Mouse (Mus musculus) kidney, embryonic 16.5 days (tissue): ENCODE measurements around the gene Igdcc3. TPM values are rescaled to one million over a fixed set of nuclear protein-coding genes. Genes with fewer than 3 reads are reported as not detected.

ENCODE experiments used
- ATAC-seq: fragments of 200-750 bp; cut with Nextera tagmentation; 2 replicates; pipeline ENCODE4 v1.8.0; 2017; ENCODE audit warnings: moderate TSS enrichment; ENCODE audit not compliant: low FRiP score, low TSS enrichment
- H3K27ac ChIP-seq: fragments of 300-500 bp; sonication (generic); 2 replicates; pipeline ENCODE4 v1.5.1; 2014; ENCODE audit warnings: low read length
- H3K27me3 ChIP-seq: fragments of 300-500 bp; sonication (generic); 2 replicates; pipeline ENCODE4 v1.6.1; 2014; ENCODE audit warnings: low read length, control low read depth, mixed read lengths; ENCODE audit not compliant: insufficient read depth
- H3K36me3 ChIP-seq: fragments of 300-500 bp; sonication (generic); 2 replicates; pipeline ENCODE4 v1.6.1; 2014; ENCODE audit warnings: low read length, control low read depth, mixed read lengths; ENCODE audit not compliant: insufficient read depth
- H3K4me1 ChIP-seq: fragments of 300-500 bp; sonication (generic); 2 replicates; pipeline ENCODE4 v1.6.1; 2014; ENCODE audit warnings: low read length, control low read depth, mixed read lengths; ENCODE audit not compliant: insufficient read depth
- H3K4me2 ChIP-seq: fragments of 300-500 bp; sonication (generic); replicated peaks from 2 replicates; pipeline ENCODE4 v1.6.1; 2014; ENCODE audit warnings: low read depth, low read length
- H3K4me3 ChIP-seq: fragments of 300-500 bp; sonication (generic); 2 replicates; pipeline ENCODE4 v1.5.1; 2014; ENCODE audit warnings: mild to moderate bottlenecking, low read length
- H3K9ac ChIP-seq: fragments of 300-500 bp; sonication (generic); replicated peaks from 2 replicates; pipeline ENCODE4 v1.6.1; 2014; ENCODE audit warnings: low read length
- H3K9me3 ChIP-seq: fragments of 300-500 bp; sonication (generic); 2 replicates; pipeline ENCODE4 v1.6.1; 2016; ENCODE audit warnings: low read length, control low read depth
- WGBS: fragments of 180-500 bp; shearing (Covaris S2); extraction: QIAGEN DNeasy Blood & Tissue Kit; methylation state at CpG from one replicate; pipeline ENCODE4 v1.1.7; 2014; 5-methylcytosine and 5-hydroxymethylcytosine counted together
- polyA plus RNA-seq: library from polyadenylated mRNA; unstranded; fragments of >200 nt; fragmentation: Nextera tagmentation; extraction: Ambion mirVana; gene quantifications from 2 replicates; pipeline ENCODE4 v1.2.1, GENCODE M21; 2015

Gene Igdcc3
- polyA plus RNA-seq, 1 experiment from 2014 or later: 3.2 TPM

DNA sequence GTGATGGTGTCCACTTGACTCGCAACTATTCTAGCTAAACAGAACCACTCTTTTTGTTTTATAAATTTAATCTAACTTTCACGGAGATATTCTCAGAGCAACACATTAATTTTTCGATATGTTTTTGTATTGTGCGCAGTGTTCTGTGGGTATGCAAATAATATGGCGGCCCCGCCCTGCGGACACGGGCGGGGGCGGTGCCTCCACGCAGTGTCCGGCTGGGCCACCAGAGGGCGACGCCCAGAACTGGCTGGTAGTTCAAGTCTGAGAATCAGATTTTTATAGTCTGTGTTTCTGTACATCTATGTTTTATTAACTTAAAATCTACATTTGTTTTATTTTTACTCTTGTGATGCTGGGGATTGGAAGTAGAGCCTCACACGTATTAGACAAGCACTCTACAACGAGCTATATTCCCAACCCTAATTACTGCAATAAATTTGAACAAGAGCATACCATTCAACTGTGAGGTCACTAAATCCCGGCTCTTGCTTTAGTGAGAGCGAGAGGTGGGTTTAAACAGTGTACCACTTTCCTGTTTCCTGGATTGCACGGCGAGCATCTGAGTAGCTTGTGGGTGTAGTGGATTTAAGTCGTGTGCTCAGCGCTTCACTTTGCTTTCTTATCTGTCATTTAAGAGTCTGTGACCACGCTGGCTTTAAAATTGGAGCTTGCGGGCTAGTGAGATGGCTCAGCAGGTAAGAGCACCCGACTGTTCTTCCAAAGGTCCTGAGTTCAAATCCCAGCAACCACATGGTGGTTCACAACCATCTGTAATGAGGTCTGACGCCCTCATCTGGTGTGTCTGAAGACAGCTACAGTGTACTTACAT is 56.0 kb downstream of the Igdcc3 start:
- Histone ChIP-seq H3K27me3 (no peaks in the 10 kb centered on the region), H3K4me3 (0 out of 2 replicates have a peak overlapping the region, but pooled peaks have one; percentile 13), H3K9me3 (no peaks in the 10 kb centered on the region), H3K9ac (peak overlapping the region; percentile 50; the same call in 1 of the 2 replicates), H3K4me2 (peak overlapping the region; percentile 39), H3K36me3 (no peaks in the 10 kb centered on the region), H3K27ac (peak overlapping the region; percentile 95), H3K4me1 (peaks cover 31% of the 10 kb centered on the region)
- peak; percentile 71 for ATAC-seq
- 13% methylated on average over 26 of the region's 26 CpGs for WGBS

DNA sequence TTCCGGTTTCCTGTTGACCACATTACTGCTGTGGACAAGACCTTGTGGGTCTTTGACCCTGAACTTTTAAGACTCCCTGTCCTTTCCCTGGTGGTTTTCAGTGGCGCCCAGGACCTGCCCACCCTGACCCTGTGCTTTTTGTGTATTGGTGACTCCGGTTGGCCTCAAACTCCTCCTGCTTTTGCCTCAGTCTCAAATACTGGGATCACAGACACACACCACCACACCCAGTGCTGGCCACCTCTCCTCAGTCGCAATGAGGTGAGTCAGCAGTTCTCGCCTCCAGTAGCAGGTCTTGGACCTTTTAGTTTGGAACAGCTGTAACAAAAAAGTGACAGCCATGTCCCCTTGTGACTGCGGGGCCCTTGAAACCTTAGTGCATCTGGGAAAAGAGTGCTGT is 56.8 kb downstream of the Igdcc3 start:
- H3K4me3 ChIP-seq: no peak overlapping the region
- peaks cover 25% of the 10 kb centered on the region for H3K4me1 ChIP-seq
- 79% methylated on average over 6 of the region's 6 CpGs for WGBS
- no peak overlapping the region for H3K4me2 ChIP-seq
- H3K27me3 ChIP-seq: no peaks in the 10 kb centered on the region
- no peaks in the 10 kb centered on the region for H3K36me3 ChIP-seq
- H3K9me3 ChIP-seq: no peaks in the 10 kb centered on the region
- H3K27ac ChIP-seq: no peak overlapping the region
- no peak for ATAC-seq
- H3K9ac ChIP-seq: no peak overlapping the region

DNA sequence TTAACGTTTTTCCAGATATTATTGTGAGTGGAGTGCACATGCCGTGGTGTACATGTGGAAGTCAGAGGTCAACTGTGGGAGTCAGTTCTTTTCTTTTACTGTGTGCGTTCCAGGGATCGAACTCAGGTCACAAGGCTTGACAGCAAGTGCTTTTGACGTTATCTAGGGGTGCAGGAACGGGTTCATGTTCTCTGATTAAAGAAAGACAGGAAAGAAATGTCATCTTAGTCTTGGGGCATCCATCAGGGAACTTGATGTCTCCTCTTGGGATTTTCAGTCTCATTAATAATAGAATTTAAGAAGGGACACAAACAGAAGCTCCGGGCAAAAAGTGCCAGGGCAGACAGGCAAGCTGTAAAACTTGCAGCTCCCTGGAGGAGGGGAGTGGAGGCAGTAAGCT is 58.7 kb downstream of the Igdcc3 start:
- Histone ChIP-seq H3K9me3 (no peaks in the 10 kb centered on the region), H3K4me2 (no peak overlapping the region), H3K4me3 (no peak overlapping the region), H3K36me3 (no peaks in the 10 kb centered on the region), H3K27me3 (no peaks in the 10 kb centered on the region), H3K4me1 (peaks cover 20% of the 10 kb centered on the region), H3K27ac (no peak overlapping the region), H3K9ac (0 out of 2 replicates have a peak overlapping the region, but pooled peaks have one; percentile 0)
- 17% methylated on average over 7 of the region's 7 CpGs for WGBS
- no peak for ATAC-seq

DNA sequence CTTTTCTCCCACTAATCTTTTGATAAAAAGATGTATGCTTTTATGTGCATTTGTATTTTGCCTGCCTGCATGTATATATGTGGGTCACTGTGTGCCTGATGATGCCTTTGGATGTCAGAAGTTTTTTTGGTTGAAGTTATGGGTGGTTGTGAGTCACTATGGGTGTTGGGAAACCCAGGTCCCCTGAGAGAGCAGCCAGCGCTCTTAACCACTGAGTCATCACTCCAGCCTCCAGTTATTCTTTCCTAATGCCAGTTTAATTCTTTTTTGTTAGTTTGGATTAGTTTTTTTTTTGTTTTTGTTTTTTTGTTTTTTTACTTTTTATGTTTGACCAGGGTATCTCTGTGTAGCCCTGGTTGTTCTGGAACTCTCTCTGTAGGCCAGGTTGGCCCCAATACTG is 59.6 kb downstream of the Igdcc3 start:
- H3K4me1 ChIP-seq: peaks cover 11% of the 10 kb centered on the region
- no peak overlapping the region for H3K4me2 ChIP-seq
- no peak overlapping the region for H3K9ac ChIP-seq
- no peak overlapping the region for H3K27ac ChIP-seq
- no peak overlapping the region for H3K4me3 ChIP-seq
- ATAC-seq: no peak
- H3K36me3 ChIP-seq: no peaks in the 10 kb centered on the region
- no peaks in the 10 kb centered on the region for H3K27me3 ChIP-seq
- no peaks in the 10 kb centered on the region for H3K9me3 ChIP-seq
- whole genome bisulfite sequencing: 73% methylated on average over 1 of the region's 1 CpGs

DNA sequence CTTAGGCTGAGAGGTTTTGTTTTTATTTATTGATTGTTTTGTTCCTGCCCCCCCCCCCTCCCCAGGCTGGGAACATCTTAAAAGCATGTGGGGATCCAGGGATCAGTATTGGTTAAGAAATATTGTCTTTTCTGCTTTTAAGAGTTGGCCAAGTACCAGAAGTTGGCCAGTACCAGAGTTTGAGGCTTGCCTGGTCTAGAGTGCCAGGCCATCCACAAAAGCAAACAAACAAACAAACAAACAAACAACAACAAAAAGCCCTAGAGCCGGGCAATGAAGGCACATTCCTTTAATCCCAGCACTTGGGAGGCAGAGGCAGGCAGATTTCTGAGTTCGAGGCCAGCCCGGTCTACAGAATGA is 60.0 kb downstream of the Igdcc3 start:
- H3K27me3 ChIP-seq: no peaks in the 10 kb centered on the region
- ATAC-seq: no peak
- 47% methylated on average over 3 of the region's 3 CpGs for WGBS
- H3K27ac ChIP-seq: peak overlapping the region; percentile 55
- H3K36me3 ChIP-seq: no peaks in the 10 kb centered on the region
- H3K9ac ChIP-seq: no peak overlapping the region
- H3K9me3 ChIP-seq: no peaks in the 10 kb centered on the region
- H3K4me2 ChIP-seq: no peak overlapping the region
- no peak overlapping the region for H3K4me3 ChIP-seq
- H3K4me1 ChIP-seq: peaks cover 7% of the 10 kb centered on the region

DNA sequence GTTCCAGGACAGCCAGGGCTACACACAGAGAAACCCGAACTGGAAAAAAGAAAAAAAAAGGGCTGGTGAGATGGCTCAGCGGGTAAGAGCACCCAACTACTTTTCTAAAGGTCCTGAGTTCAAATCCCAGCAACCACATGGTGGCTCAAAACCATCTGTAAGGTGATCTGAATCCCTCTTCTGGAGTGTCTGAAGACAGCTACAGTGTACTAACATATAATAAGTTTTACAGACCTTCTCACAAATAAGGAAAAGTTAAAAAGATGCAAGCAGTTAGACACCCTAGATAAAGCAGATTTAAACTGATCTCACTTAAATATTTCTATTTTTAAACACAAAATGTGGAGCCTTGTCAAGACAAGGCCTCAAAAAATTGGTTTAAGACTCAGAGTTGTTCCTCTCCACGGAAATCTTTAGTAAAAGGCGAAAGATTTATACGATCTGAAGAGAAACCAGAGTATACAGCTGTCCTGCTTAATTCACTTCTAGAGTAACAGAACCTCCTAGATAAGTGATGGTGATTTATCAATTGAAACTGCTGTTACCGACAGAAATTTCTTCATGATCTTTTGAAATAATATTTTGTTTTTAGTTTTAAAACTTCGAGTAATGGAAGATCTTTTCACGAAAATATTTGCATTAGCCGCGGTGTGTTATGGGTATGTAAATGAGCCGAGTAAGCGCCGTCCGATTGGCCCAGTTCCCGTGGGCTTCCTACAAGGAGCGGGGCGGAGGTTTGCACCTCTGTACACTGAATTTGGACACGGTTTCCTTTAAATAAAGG is 60.6 kb downstream of the Igdcc3 start:
- Histone ChIP-seq H3K27ac (peak overlapping the region; percentile 61), H3K4me3 (peak overlapping the region; percentile 51), H3K9me3 (no peaks in the 10 kb centered on the region), H3K4me1 (peaks cover 5% of the 10 kb centered on the region; the same call in 1 of the 2 replicates), H3K27me3 (no peaks in the 10 kb centered on the region), H3K36me3 (no peaks in the 10 kb centered on the region), H3K9ac (peak overlapping the region; percentile 76), H3K4me2 (peak overlapping the region; percentile 72)
- under 1% methylated on average over 18 of the region's 18 CpGs for WGBS
- ATAC-seq: peak; percentile 83

DNA sequence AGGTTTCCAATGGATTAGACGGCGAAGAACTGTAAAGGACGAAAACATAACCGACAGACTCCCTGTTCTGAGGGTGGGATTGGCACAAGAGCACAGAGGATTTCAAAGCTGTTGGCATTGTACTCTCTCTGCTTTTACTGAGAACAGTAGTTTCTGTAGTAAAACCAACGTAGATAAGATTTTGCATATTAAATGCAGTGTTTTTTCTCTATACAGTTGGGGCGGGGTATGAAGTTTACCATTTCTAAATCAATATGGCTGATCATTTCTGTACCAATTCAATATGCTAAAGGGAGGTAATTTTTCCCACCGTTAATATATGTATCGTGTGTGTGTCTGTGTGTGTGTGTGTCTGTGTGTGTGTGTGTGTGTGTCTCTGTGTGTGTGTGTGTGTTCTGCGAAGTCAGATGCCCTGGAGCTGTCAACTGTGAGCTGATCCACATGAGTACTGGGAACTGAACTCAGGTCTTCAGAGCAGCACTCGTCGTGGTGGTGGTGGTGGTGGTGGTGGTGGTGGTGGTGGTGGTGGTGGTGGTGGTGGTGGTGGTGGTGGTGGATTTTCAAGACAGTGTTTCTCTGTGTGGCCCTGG is 61.3 kb downstream of the Igdcc3 start:
- Histone ChIP-seq H3K9ac (peak overlapping the region; percentile 76), H3K4me2 (peak overlapping the region; percentile 72), H3K27ac (0 out of 2 replicates have a peak overlapping the region, but pooled peaks have one; percentile 61), H3K27me3 (no peaks in the 10 kb centered on the region), H3K36me3 (no peaks in the 10 kb centered on the region), H3K4me1 (peaks cover under 1% of the 10 kb centered on the region; the same call in 1 of the 2 replicates), H3K9me3 (peaks cover 3% of the 10 kb centered on the region; the same call in 1 of the 2 replicates), H3K4me3 (peak overlapping the region; percentile 51)
- ATAC-seq: 0 out of 2 replicates have a peak, but pooled peaks have one; percentile 2
- 26% methylated on average over 11 of the region's 11 CpGs for WGBS

DNA sequence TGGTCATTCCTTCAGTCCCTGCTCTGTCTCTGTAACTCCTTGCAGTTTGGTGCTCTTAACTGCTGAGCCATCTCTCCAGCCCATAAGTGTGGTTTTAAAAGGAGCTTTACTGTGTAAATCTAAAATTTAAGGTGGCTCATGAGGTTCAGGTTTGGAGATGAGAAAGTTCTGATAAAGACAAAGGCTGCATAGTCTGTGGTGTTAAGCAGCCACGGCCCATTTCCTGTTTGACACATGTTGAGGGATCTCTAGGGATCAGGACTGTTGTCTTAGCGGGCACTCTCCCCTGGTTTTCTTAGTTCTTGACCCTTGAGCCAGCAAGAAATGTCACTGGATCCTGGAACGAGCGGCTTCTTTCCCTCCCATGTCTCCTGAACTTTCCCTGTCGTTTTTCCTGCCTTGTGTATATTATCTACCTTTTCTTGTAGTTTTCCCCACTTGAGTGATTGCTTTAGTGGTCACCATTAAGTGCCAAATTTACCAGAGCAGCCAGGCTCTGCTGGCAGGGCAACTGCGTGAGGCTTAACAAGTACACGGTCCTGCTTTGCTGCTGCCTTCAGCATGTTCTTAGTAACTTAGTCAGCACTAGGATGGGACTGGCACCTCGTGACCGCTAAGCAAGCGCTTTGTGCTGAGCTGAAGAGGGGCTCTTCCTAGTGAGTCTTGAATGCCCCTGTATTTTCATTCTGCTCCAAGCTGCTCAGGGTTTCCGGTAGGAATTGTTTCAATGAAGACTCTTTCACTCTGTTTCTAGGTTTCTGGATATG is 64.2 kb downstream of the Igdcc3 start:
- Histone ChIP-seq H3K4me1 (no peaks in the 10 kb centered on the region), H3K27me3 (no peaks in the 10 kb centered on the region), H3K4me3 (no peak overlapping the region), H3K36me3 (no peaks in the 10 kb centered on the region), H3K27ac (no peak overlapping the region), H3K4me2 (no peak overlapping the region), H3K9me3 (peaks cover 4% of the 10 kb centered on the region; the same call in 1 of the 2 replicates), H3K9ac (no peak overlapping the region)
- WGBS: 35% methylated on average over 11 of the region's 11 CpGs
- ATAC-seq: no peak
